Mouse (Mus musculus) layer of hippocampus, adult 8-10 months (tissue): ENCODE measurements around the gene Olfr1133. TPM values are rescaled to one million over a fixed set of nuclear protein-coding genes. Genes with fewer than 3 reads are reported as not detected.
"Not testable (repeated sequence)": the region's sequence is repeated elsewhere in the genome, so short reads cannot be mapped to it uniquely, and the experiment has no call there.

ENCODE experiments used
- DNase-seq, 2 experiments: peaks; one replicate each; pipeline ENCODE4 v3.0.0; 2022; ENCODE audit warnings: low spot score in 2 of 2
- total RNA-seq, 4 experiments: library from RNA; stranded (reverse); gene quantifications; 2 replicates each; pipeline ENCODE4 v1.2.4; 2022

Gene Olfr1133
- not detected for total RNA-seq

- DNase-seq, result no peak
Measured at GRCm38 (mm10) chr2:87647274-87647673, at the start of gene Olfr1133. TSS of gene Olfr1133 (minus strand) at chr2:87647374.

GRCm38 (mm10) chr2:87693847-87694246 lies 46.7 kb upstream of the Olfr1133 start, which contains the start of gene Olfr1136:
TSS of gene Olfr1136 (minus strand) at chr2:87693947.
- no peak for DNase-seq

- no peak for DNase-seq
Measured at GRCm38 (mm10) chr2:87673564-87673963, 26.4 kb upstream of the Olfr1133 start, which contains the start of gene Olfr1135. TSS of gene Olfr1135 (minus strand) at chr2:87673664.

DNA sequence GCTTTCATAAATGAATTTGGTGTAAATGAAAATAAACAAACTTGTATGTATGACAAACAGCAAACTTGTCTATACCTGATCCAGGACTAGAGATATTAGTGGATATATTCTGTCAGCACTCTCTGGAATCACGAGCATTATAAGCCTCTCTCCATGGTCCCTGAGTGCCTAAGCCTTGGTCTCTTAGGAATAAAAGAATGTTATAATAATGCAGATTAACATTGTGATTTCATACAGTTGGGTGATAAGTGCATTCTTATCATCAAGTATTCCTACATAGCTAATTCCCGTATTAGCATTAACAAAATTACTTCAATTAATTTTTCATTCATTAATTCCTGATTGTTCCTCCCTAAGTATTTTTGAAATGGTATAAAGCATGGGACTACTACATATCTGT lies 11.2 kb upstream of the Olfr1133 start, which contains the start of gene Olfr1134:
Gene Olfr1134, minus strand, starts transcription at position 101 of the 400 bp plus-strand sequence.
- DNase-seq, result no peak

DNA sequence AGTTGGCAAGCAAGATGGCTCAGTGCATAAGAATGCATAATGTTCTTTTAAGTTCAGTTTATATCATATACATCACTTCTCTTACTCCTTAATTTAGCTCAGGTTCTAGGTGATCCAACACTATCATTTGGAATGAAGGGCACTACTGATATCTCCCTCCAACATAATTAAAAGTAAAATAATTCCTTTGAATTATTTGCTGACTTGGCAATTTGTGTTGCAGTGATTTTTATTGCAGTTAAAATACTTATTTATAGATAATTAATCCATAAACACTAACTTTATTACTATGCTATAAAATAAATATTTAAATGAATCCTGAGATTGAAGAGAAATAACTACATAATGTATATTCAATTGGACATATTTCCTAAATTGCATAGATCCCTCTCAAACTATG lies 4.7 kb downstream of the Olfr1133 start:
- DNase-seq, result no peak

DNA sequence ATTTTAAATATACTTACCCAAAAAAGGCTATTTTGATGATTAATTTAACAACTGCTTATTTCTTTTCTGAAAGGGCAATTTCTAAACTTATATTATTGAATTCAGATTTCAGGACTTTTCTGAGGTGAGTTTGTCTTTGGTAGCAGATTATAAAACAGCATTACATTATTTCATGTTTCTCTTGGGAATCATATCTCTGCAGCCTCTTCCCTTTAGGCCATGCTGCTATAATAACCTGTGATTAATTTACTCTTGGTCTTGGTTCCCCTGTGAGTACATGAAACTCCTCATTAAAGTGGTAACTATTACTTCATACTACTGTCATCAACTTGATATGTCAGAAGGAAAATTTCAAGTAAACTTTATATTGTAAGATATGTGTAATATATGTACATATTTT lies 9.7 kb downstream of the Olfr1133 start, which contains the start of gene Olfr1132:
Gene Olfr1132, minus strand, starts transcription at position 101 of the 400 bp plus-strand sequence.
- DNase-seq, result no peak

- DNase-seq, result no peak
Measured at GRCm38 (mm10) chr2:87626804-87627203, 20.4 kb downstream of the Olfr1133 start, which contains the start of gene Olfr1131. TSS of gene Olfr1131 (plus strand) at chr2:87627104.

DNA sequence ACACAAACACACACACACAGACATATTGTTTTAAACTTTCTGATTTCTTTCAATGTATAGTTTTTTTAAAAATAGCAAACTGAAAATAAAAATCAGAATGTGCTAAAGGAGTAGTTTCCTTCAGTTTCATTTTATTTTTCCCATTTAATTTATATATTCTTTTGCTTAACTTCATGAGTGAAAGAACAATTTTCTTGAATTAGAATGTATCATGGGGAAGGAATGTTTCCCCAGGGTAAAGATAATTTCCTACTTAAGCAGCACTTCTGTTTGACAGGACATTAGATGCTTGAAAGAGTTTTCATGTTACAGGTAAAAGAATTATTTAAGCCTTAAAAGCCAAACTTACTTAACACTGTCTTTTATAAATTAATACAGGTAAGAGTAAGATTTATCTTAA lies 41.3 kb downstream of the Olfr1133 start, which contains the start of gene Olfr1130:
Gene Olfr1130, plus strand, starts transcription at position 301 of the 400 bp plus-strand sequence.
- DNase-seq, result not testable (repeated sequence)

Other genes with a start within 250 kb of the Olfr1133 start
- not detected for gene Olfr1123, start 230.7 kb downstream of the Olfr1133 start, total RNA-seq
- gene Olfr1124, start 217.1 kb downstream of the Olfr1133 start, total RNA-seq, result not detected
- gene Olfr1126, start 193.4 kb downstream of the Olfr1133 start, total RNA-seq, result not detected
- gene Pramel7, start 150.3 kb downstream of the Olfr1133 start, total RNA-seq, result not detected
- not detected for gene Pramel6, start 140.8 kb downstream of the Olfr1133 start, total RNA-seq
- under 1 TPM in 2 of 4 experiments, not detected in 2; 0.33 to 0.49 TPM for gene Olfr153, start 115.6 kb downstream of the Olfr1133 start, total RNA-seq
- not detected for gene Olfr1128, start 101.8 kb downstream of the Olfr1133 start, total RNA-seq
- not detected for gene Olfr1129, start 73.5 kb downstream of the Olfr1133 start, total RNA-seq
- not detected for gene Olfr1130, start 41.2 kb downstream of the Olfr1133 start, total RNA-seq
- not detected for gene Olfr1131, start 20.3 kb downstream of the Olfr1133 start, total RNA-seq
- not detected for gene Olfr1132, start 9.8 kb downstream of the Olfr1133 start, total RNA-seq
- not detected for gene Olfr1134, start 11.1 kb upstream of the Olfr1133 start, total RNA-seq
- not detected for gene Olfr1135, start 26.3 kb upstream of the Olfr1133 start, total RNA-seq
- not detected for gene Olfr1136, start 46.6 kb upstream of the Olfr1133 start, total RNA-seq
- not detected for gene Olfr1137, start 65.8 kb upstream of the Olfr1133 start, total RNA-seq
- not detected for gene Olfr1138, start 92.6 kb upstream of the Olfr1133 start, total RNA-seq
- gene Olfr1140, start 96.4 kb upstream of the Olfr1133 start, total RNA-seq, result not detected
- gene Olfr1141, start 106.6 kb upstream of the Olfr1133 start, total RNA-seq, result not detected
- gene Olfr152, start 132.1 kb upstream of the Olfr1133 start, total RNA-seq, result not detected
- not detected for gene Olfr1143, start 153.2 kb upstream of the Olfr1133 start, total RNA-seq
- not detected for gene Olfr1145, start 162.4 kb upstream of the Olfr1133 start, total RNA-seq
- gene Olfr1148, start 183.2 kb upstream of the Olfr1133 start, total RNA-seq, result not detected
- not detected for gene Olfr1150-ps1, start 196.6 kb upstream of the Olfr1133 start, total RNA-seq
- not detected for gene Olfr1151, start 208.5 kb upstream of the Olfr1133 start, total RNA-seq
- not detected for gene Olfr1152, start 219.1 kb upstream of the Olfr1133 start, total RNA-seq
- gene Olfr1153, start 247.6 kb upstream of the Olfr1133 start, total RNA-seq, result not detected